Mouse (Mus musculus): ENCODE measurements around the gene Ttll6. TPM values are rescaled to one million over a fixed set of nuclear protein-coding genes. Genes with fewer than 3 reads are reported as not detected.

Ttll6 gene
- polyA plus RNA-seq, 1 experiment from 2014 or later = not detected

- H3K4me1 ChIP-seq (ENCODE audit: control insufficient read depth, insufficient read depth, low read length) = no peaks in the 10 kb centered on the region
- no peaks in the 10 kb centered on the region for H3K9me3 ChIP-seq (ENCODE audit: control insufficient read depth, low read length)
- no peak overlapping the region for H3K4me3 ChIP-seq (replicated peaks; ENCODE audit: low read depth, low read length)
- no peaks in the 10 kb centered on the region for H3K36me3 ChIP-seq (ENCODE audit: control insufficient read depth, insufficient read depth, low read length)
- no peak overlapping the region for H3K27ac ChIP-seq (replicated peaks; ENCODE audit: low read depth, low read length)
- no peak overlapping the region for H3K4me2 ChIP-seq (ENCODE audit: low read length)
- no peak for ATAC-seq (ENCODE audit: low FRiP score, low TSS enrichment)
- no peak overlapping the region for H3K9ac ChIP-seq (replicated peaks; ENCODE audit: low read length)
- H3K27me3 ChIP-seq (ENCODE audit: control insufficient read depth, insufficient read depth, low read length) = peaks cover 100% of the 10 kb centered on the region
- 10% methylated on average over 11 of the region's 11 CpGs for WGBS
- DNase-seq = no peak
These were observed 61.5 kb downstream of the Ttll6 start for GRCm38 (mm10) chr11:96194961-96195640.

- WGBS = 2% methylated on average over 20 of the region's 20 CpGs
- no peak overlapping the region for H3K4me3 ChIP-seq (replicated peaks; ENCODE audit: low read depth, low read length)
- DNase-seq = no peak
These were observed 62.2 kb downstream of the Ttll6 start for GRCm38 (mm10) chr11:96195769-96196280.

GRCm38 (mm10) chr11:96198642-96199041 is 65.1 kb downstream of the Ttll6 start:
- Histone ChIP-seq H3K9ac (replicated peaks; ENCODE audit: low read length) (no peak overlapping the region), H3K27me3 (ENCODE audit: control insufficient read depth, insufficient read depth, low read length) (peaks cover 100% of the 10 kb centered on the region), H3K4me3 (replicated peaks; ENCODE audit: low read depth, low read length) (no peak overlapping the region), H3K36me3 (ENCODE audit: control insufficient read depth, insufficient read depth, low read length) (no peaks in the 10 kb centered on the region), H3K4me2 (ENCODE audit: low read length) (no peak overlapping the region), H3K9me3 (ENCODE audit: control insufficient read depth, low read length) (no peaks in the 10 kb centered on the region), H3K4me1 (ENCODE audit: control insufficient read depth, insufficient read depth, low read length) (no peaks in the 10 kb centered on the region), H3K27ac (replicated peaks; ENCODE audit: low read depth, low read length) (no peak overlapping the region)
- WGBS = 2% methylated on average over 12 of the region's 12 CpGs
- DNase-seq (peak; percentile 74), ATAC-seq (ENCODE audit: low FRiP score, low TSS enrichment) (no peak)

More at GRCm38 (mm10) chr11:96195769-96196280, 62.2 kb downstream of the Ttll6 start:
- Histone ChIP-seq H3K4me1 (ENCODE audit: control insufficient read depth, insufficient read depth, low read length) (no peaks in the 10 kb centered on the region), H3K9me3 (ENCODE audit: control insufficient read depth, low read length) (no peaks in the 10 kb centered on the region), H3K4me2 (ENCODE audit: low read length) (no peak overlapping the region), H3K27ac (replicated peaks; ENCODE audit: low read depth, low read length) (no peak overlapping the region), H3K36me3 (ENCODE audit: control insufficient read depth, insufficient read depth, low read length) (no peaks in the 10 kb centered on the region), H3K9ac (replicated peaks; ENCODE audit: low read length) (no peak overlapping the region), H3K27me3 (ENCODE audit: control insufficient read depth, insufficient read depth, low read length) (peaks cover 100% of the 10 kb centered on the region)
- ATAC-seq (ENCODE audit: low FRiP score, low TSS enrichment) = no peak

- 2% methylated on average over 22 of the region's 22 CpGs for WGBS
- no peak overlapping the region for H3K4me2 ChIP-seq (ENCODE audit: low read length)
- no peak overlapping the region for H3K27ac ChIP-seq (replicated peaks; ENCODE audit: low read depth, low read length)
- no peak for DNase-seq
- no peaks in the 10 kb centered on the region for H3K36me3 ChIP-seq (ENCODE audit: control insufficient read depth, insufficient read depth, low read length)
- H3K4me3 ChIP-seq (replicated peaks; ENCODE audit: low read depth, low read length) = no peak overlapping the region
- peaks cover 100% of the 10 kb centered on the region for H3K27me3 ChIP-seq (ENCODE audit: control insufficient read depth, insufficient read depth, low read length)
- ATAC-seq (ENCODE audit: low FRiP score, low TSS enrichment) = no peak
- H3K9me3 ChIP-seq (ENCODE audit: control insufficient read depth, low read length) = no peaks in the 10 kb centered on the region
- H3K4me1 ChIP-seq (ENCODE audit: control insufficient read depth, insufficient read depth, low read length) = no peaks in the 10 kb centered on the region
- H3K9ac ChIP-seq (replicated peaks; ENCODE audit: low read length) = no peak overlapping the region
These were observed 65.8 kb downstream of the Ttll6 start for GRCm38 (mm10) chr11:96199181-96200086.

- H3K4me1 ChIP-seq (ENCODE audit: control insufficient read depth, insufficient read depth, low read length) = no peaks in the 10 kb centered on the region
- no peak overlapping the region for H3K27ac ChIP-seq (replicated peaks; ENCODE audit: low read depth, low read length)
- under 1% methylated on average over 14 of the region's 14 CpGs for WGBS
- no peak overlapping the region for H3K9ac ChIP-seq (replicated peaks; ENCODE audit: low read length)
- no peaks in the 10 kb centered on the region for H3K9me3 ChIP-seq (ENCODE audit: control insufficient read depth, low read length)
- ATAC-seq (ENCODE audit: low FRiP score, low TSS enrichment) = no peak
- peaks cover 100% of the 10 kb centered on the region for H3K27me3 ChIP-seq (ENCODE audit: control insufficient read depth, insufficient read depth, low read length)
- no peaks in the 10 kb centered on the region for H3K36me3 ChIP-seq (ENCODE audit: control insufficient read depth, insufficient read depth, low read length)
- H3K4me2 ChIP-seq (ENCODE audit: low read length) = no peak overlapping the region
- DNase-seq = no peak
- no peak overlapping the region for H3K4me3 ChIP-seq (replicated peaks; ENCODE audit: low read depth, low read length)
These were observed 66.6 kb downstream of the Ttll6 start for GRCm38 (mm10) chr11:96200183-96200655.

- no peaks in the 10 kb centered on the region for H3K36me3 ChIP-seq (ENCODE audit: control insufficient read depth, insufficient read depth, low read length)
- H3K4me1 ChIP-seq (ENCODE audit: control insufficient read depth, insufficient read depth, low read length) = no peaks in the 10 kb centered on the region
- no peaks in the 10 kb centered on the region for H3K9me3 ChIP-seq (ENCODE audit: control insufficient read depth, low read length)
- DNase-seq = no peak
- no peak overlapping the region for H3K27ac ChIP-seq (replicated peaks; ENCODE audit: low read depth, low read length)
- no peak overlapping the region for H3K4me2 ChIP-seq (ENCODE audit: low read length)
- no peak overlapping the region for H3K4me3 ChIP-seq (replicated peaks; ENCODE audit: low read depth, low read length)
- ATAC-seq (ENCODE audit: low FRiP score, low TSS enrichment) = no peak
- H3K27me3 ChIP-seq (ENCODE audit: control insufficient read depth, insufficient read depth, low read length) = peaks cover 99% of the 10 kb centered on the region
- H3K9ac ChIP-seq (replicated peaks; ENCODE audit: low read length) = no peak overlapping the region
These were observed 68.2 kb downstream of the Ttll6 start for GRCm38 (mm10) chr11:96201741-96202140.

GRCm38 (mm10) chr11:96202401-96203081 is 69.0 kb downstream of the Ttll6 start:
- no peak overlapping the region for H3K9ac ChIP-seq (replicated peaks; ENCODE audit: low read length)
- no peaks in the 10 kb centered on the region for H3K36me3 ChIP-seq (ENCODE audit: control insufficient read depth, insufficient read depth, low read length)
- 2% methylated on average over 14 of the region's 14 CpGs for WGBS
- no peak for ATAC-seq (ENCODE audit: low FRiP score, low TSS enrichment)
- H3K9me3 ChIP-seq (ENCODE audit: control insufficient read depth, low read length) = no peaks in the 10 kb centered on the region
- no peak overlapping the region for H3K27ac ChIP-seq (replicated peaks; ENCODE audit: low read depth, low read length)
- no peak overlapping the region for H3K4me2 ChIP-seq (ENCODE audit: low read length)
- no peaks in the 10 kb centered on the region for H3K4me1 ChIP-seq (ENCODE audit: control insufficient read depth, insufficient read depth, low read length)
- DNase-seq = no peak
- H3K4me3 ChIP-seq (replicated peaks; ENCODE audit: low read depth, low read length) = no peak overlapping the region
- H3K27me3 ChIP-seq (ENCODE audit: control insufficient read depth, insufficient read depth, low read length) = peaks cover 99% of the 10 kb centered on the region

- Histone ChIP-seq H3K4me3 (replicated peaks; ENCODE audit: low read depth, low read length) (no peak overlapping the region), H3K27ac (replicated peaks; ENCODE audit: low read depth, low read length) (no peak overlapping the region), H3K36me3 (ENCODE audit: control insufficient read depth, insufficient read depth, low read length) (no peaks in the 10 kb centered on the region), H3K27me3 (ENCODE audit: control insufficient read depth, insufficient read depth, low read length) (peaks cover 99% of the 10 kb centered on the region), H3K9me3 (ENCODE audit: control insufficient read depth, low read length) (no peaks in the 10 kb centered on the region), H3K9ac (replicated peaks; ENCODE audit: low read length) (no peak overlapping the region), H3K4me1 (ENCODE audit: control insufficient read depth, insufficient read depth, low read length) (no peaks in the 10 kb centered on the region), H3K4me2 (ENCODE audit: low read length) (no peak overlapping the region)
- DNase-seq (no peak), ATAC-seq (ENCODE audit: low FRiP score, low TSS enrichment) (no peak)
- under 1% methylated on average over 37 of the region's 37 CpGs for WGBS
These were observed 69.7 kb downstream of the Ttll6 start for GRCm38 (mm10) chr11:96203182-96203788.
